Mouse (Mus musculus): ENCODE measurements around the gene Sik2. TPM values are rescaled to one million over a fixed set of nuclear protein-coding genes. Genes with fewer than 3 reads are reported as not detected.

The Sik2 gene
- polyA plus RNA-seq, 1 experiment from 2014 or later: 16.1 TPM

- WGBS: 91% methylated on average over 7 of the region's 7 CpGs
- Histone ChIP-seq H3K9ac (replicated peaks; ENCODE audit: low read depth, low read length) (no peak overlapping the region), H3K27me3 (ENCODE audit: control insufficient read depth, insufficient read depth, low read length) (no peaks in the 10 kb centered on the region), H3K9me3 (ENCODE audit: control insufficient read depth, low read length) (no peaks in the 10 kb centered on the region), H3K4me3 (ENCODE audit: low read depth, low read length) (no peak overlapping the region), H3K36me3 (ENCODE audit: control insufficient read depth, insufficient read depth, low read length) (no peaks in the 10 kb centered on the region), H3K27ac (ENCODE audit: low read depth, low read length) (no peak overlapping the region), H3K4me2 (ENCODE audit: low read depth, low read length) (no peak overlapping the region), H3K4me1 (ENCODE audit: control insufficient read depth, insufficient read depth, low read length) (no peaks in the 10 kb centered on the region)
- ATAC-seq (ENCODE audit: low read depth): no peak
These were observed 96.9 kb downstream of the Sik2 start for GRCm38 (mm10) chr9:50911861-50912515.

DNA sequence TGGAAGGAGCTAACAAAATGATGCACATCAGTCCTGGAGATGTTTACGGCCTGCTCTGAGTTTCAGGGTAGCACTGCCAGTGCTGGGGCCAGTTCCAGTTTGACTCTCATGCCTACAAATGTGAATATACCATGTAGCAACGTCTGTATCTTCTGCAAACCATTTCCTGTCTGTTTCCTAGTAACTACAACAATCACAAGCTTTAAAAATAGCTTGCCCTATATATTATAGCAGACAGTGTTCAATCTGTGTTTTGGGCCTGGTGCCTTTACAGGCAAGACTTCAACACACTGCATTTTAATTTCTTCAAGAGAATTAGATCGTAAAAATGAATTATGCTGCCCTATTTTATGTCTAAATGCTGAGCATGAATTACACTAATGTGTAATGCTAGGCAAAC is 103.6 kb downstream of the Sik2 start:
- WGBS: 79% methylated on average over 3 of the region's 3 CpGs
- Histone ChIP-seq H3K9me3 (ENCODE audit: control insufficient read depth, low read length) (no peaks in the 10 kb centered on the region), H3K36me3 (ENCODE audit: control insufficient read depth, insufficient read depth, low read length) (no peaks in the 10 kb centered on the region), H3K4me2 (ENCODE audit: low read depth, low read length) (no peak overlapping the region), H3K4me3 (ENCODE audit: low read depth, low read length) (no peak overlapping the region), H3K27ac (ENCODE audit: low read depth, low read length) (no peak overlapping the region), H3K27me3 (ENCODE audit: control insufficient read depth, insufficient read depth, low read length) (no peaks in the 10 kb centered on the region), H3K4me1 (ENCODE audit: control insufficient read depth, insufficient read depth, low read length) (no peaks in the 10 kb centered on the region), H3K9ac (replicated peaks; ENCODE audit: low read depth, low read length) (no peak overlapping the region)
- no peak for ATAC-seq (ENCODE audit: low read depth)

GRCm38 (mm10) chr9:50904196-50904847 is 104.6 kb downstream of the Sik2 start:
- WGBS: 74% methylated on average over 6 of the region's 6 CpGs
- no peak overlapping the region for H3K4me2 ChIP-seq (ENCODE audit: low read depth, low read length)
- no peak overlapping the region for H3K27ac ChIP-seq (ENCODE audit: low read depth, low read length)
- no peak for ATAC-seq (ENCODE audit: low read depth)
- no peaks in the 10 kb centered on the region for H3K4me1 ChIP-seq (ENCODE audit: control insufficient read depth, insufficient read depth, low read length)
- no peaks in the 10 kb centered on the region for H3K36me3 ChIP-seq (ENCODE audit: control insufficient read depth, insufficient read depth, low read length)
- no peak overlapping the region for H3K9ac ChIP-seq (replicated peaks; ENCODE audit: low read depth, low read length)
- no peak overlapping the region for H3K4me3 ChIP-seq (ENCODE audit: low read depth, low read length)
- H3K9me3 ChIP-seq (ENCODE audit: control insufficient read depth, low read length): no peaks in the 10 kb centered on the region
- H3K27me3 ChIP-seq (ENCODE audit: control insufficient read depth, insufficient read depth, low read length): no peaks in the 10 kb centered on the region

DNA sequence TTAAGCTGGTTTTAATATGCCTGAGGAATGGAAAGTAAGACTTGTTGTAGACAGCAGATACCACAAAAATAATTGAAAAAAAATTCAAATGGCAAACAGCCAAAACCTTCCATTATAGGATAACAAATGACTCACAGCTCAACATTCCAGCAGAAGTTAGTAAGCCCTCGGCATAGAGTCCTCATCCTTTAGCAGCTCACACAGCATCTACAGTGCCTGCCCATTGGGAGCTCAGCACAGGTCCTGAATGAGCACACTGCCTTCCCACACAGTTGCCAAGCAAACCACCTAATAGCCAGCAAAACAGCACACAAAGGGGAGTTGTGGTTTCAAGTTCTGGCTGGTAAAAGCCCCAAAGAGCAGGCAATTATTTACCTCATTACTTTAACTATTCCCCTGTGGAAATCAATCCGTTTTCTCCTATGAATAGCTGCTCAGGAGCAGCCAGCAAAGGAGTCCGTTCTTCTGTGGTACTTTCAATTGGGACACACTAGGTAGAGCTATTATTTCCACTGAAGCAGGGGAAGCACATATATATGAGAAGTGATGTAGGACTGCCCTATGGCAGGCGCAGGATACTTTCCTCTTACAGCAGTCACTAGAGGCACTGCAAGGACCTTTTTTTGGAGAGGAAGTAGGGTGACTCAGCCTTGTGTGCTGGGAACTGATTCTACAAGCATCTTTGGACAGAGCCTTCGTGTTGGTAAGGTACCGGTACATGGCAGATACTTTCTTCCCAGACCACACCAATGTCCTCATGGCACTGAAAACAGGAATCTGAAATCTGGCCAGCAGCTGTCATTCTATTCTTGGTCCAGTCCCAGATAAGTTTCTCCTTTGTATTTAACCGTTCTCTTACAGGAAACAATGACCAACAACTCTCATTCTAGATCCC is 108.6 kb downstream of the Sik2 start:
- H3K9ac ChIP-seq (replicated peaks; ENCODE audit: low read depth, low read length): no peak overlapping the region
- no peak overlapping the region for H3K4me3 ChIP-seq (ENCODE audit: low read depth, low read length)
- no peaks in the 10 kb centered on the region for H3K27me3 ChIP-seq (ENCODE audit: control insufficient read depth, insufficient read depth, low read length)
- no peaks in the 10 kb centered on the region for H3K4me1 ChIP-seq (ENCODE audit: control insufficient read depth, insufficient read depth, low read length)
- 58% methylated on average over 7 of the region's 7 CpGs for WGBS
- no peak overlapping the region for H3K27ac ChIP-seq (ENCODE audit: low read depth, low read length)
- no peak overlapping the region for H3K4me2 ChIP-seq (ENCODE audit: low read depth, low read length)
- peaks cover 6% of the 10 kb centered on the region for H3K36me3 ChIP-seq (ENCODE audit: control insufficient read depth, insufficient read depth, low read length)
- ATAC-seq (ENCODE audit: low read depth): no peak
- H3K9me3 ChIP-seq (ENCODE audit: control insufficient read depth, low read length): no peaks in the 10 kb centered on the region

DNA sequence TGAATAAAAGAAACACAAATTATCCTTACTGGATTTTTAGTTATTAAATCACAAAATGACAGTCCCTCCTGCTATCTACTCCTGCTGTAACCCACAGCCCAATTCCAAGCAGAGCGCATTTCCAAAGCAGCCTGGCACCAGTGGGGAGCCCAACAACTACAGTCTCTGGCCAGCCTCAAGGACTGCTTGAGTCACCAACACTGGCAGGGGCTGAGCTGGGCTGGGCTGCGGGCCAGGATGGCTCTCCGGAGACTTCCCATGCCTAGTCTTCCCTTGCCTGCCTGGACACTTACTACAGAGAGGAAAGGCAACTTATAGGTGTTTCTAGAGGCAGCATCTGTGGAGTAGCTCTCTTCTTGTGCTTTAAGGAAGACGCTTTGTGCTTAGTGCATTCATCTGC is 115.2 kb downstream of the Sik2 start:
- ATAC-seq (ENCODE audit: low read depth): no peak
- H3K36me3 ChIP-seq (ENCODE audit: control insufficient read depth, insufficient read depth, low read length): peaks cover 11% of the 10 kb centered on the region; the same call in 1 of the 2 replicates
- H3K4me1 ChIP-seq (ENCODE audit: control insufficient read depth, insufficient read depth, low read length): no peaks in the 10 kb centered on the region
- no peaks in the 10 kb centered on the region for H3K9me3 ChIP-seq (ENCODE audit: control insufficient read depth, low read length)
- H3K27me3 ChIP-seq (ENCODE audit: control insufficient read depth, insufficient read depth, low read length): no peaks in the 10 kb centered on the region
- H3K9ac ChIP-seq (replicated peaks; ENCODE audit: low read depth, low read length): no peak overlapping the region
- H3K4me2 ChIP-seq (ENCODE audit: low read depth, low read length): no peak overlapping the region
- no peak overlapping the region for H3K4me3 ChIP-seq (ENCODE audit: low read depth, low read length)
- no peak overlapping the region for H3K27ac ChIP-seq (ENCODE audit: low read depth, low read length)
- 76% methylated on average over 4 of the region's 4 CpGs for WGBS

DNA sequence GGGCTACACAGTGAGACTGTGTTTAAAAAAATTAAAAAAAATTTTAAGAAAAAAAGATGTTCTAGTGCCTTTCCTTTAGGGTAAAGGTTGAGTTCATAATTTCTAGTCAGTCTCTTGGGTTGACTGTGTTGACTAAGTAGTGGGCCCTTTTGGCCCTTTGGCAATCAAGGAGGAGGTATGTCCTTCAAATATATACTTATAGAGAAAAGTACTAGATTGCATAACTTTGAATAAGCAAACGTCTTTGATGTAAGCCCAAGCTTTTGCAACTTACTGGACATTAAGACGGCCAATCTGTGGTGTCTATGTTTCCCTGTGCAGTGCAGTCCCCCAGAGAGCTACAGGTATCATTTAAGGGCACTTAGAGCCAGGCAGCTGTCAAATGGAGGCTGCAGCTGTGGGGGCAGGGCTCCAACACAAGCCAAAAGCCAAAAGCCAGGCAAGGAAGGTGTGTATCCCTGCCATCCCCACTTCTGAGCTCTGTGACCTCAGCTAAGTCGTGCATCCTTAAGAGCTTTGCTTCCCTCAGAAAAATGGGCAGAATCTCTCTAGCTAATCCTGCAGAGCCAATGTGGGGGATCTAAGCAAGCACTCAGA is 118.3 kb downstream of the Sik2 start:
- no peak for ATAC-seq (ENCODE audit: low read depth)
- Histone ChIP-seq H3K27me3 (ENCODE audit: control insufficient read depth, insufficient read depth, low read length) (no peaks in the 10 kb centered on the region), H3K36me3 (ENCODE audit: control insufficient read depth, insufficient read depth, low read length) (0 out of 2 replicates have a peak, but pooled peaks cover 7% of the 10 kb centered on the region), H3K9ac (replicated peaks; ENCODE audit: low read depth, low read length) (no peak overlapping the region), H3K4me1 (ENCODE audit: control insufficient read depth, insufficient read depth, low read length) (peaks cover 1% of the 10 kb centered on the region), H3K9me3 (ENCODE audit: control insufficient read depth, low read length) (no peaks in the 10 kb centered on the region), H3K27ac (ENCODE audit: low read depth, low read length) (no peak overlapping the region), H3K4me2 (ENCODE audit: low read depth, low read length) (no peak overlapping the region), H3K4me3 (ENCODE audit: low read depth, low read length) (no peak overlapping the region)
- 87% methylated on average over 3 of the region's 3 CpGs for WGBS

DNA sequence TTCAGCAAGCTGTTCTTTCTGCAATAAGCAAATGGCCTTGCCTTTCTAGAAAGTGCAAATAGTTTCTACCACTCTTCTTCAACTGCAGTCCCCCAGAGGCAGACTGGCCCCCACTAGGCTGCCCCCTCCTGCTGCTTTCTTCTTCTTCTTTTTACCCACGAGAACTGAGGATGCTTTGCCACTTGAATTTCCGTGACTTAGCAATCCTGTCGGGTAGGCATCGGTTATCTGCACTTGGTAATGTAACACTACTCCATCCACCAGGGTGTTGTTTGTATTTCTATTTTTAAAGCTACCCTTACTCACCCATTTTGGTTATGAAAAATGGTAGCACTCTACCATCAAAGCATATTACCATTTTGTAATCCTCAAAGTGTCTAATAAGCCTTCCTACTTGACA is 118.9 kb downstream of the Sik2 start:
- Histone ChIP-seq H3K9me3 (ENCODE audit: control insufficient read depth, low read length) (no peaks in the 10 kb centered on the region), H3K9ac (replicated peaks; ENCODE audit: low read depth, low read length) (no peak overlapping the region), H3K27me3 (ENCODE audit: control insufficient read depth, insufficient read depth, low read length) (no peaks in the 10 kb centered on the region), H3K4me1 (ENCODE audit: control insufficient read depth, insufficient read depth, low read length) (peaks cover 7% of the 10 kb centered on the region), H3K36me3 (ENCODE audit: control insufficient read depth, insufficient read depth, low read length) (0 out of 2 replicates have a peak, but pooled peaks cover 3% of the 10 kb centered on the region), H3K27ac (ENCODE audit: low read depth, low read length) (no peak overlapping the region), H3K4me2 (ENCODE audit: low read depth, low read length) (no peak overlapping the region), H3K4me3 (ENCODE audit: low read depth, low read length) (no peak overlapping the region)
- no peak for ATAC-seq (ENCODE audit: low read depth)
- WGBS: 88% methylated on average over 4 of the region's 4 CpGs

- ATAC-seq (ENCODE audit: low read depth): no peak
- Histone ChIP-seq H3K36me3 (ENCODE audit: control insufficient read depth, insufficient read depth, low read length) (no peaks in the 10 kb centered on the region), H3K9me3 (ENCODE audit: control insufficient read depth, low read length) (no peaks in the 10 kb centered on the region), H3K27me3 (ENCODE audit: control insufficient read depth, insufficient read depth, low read length) (no peaks in the 10 kb centered on the region), H3K4me1 (ENCODE audit: control insufficient read depth, insufficient read depth, low read length) (peaks cover 7% of the 10 kb centered on the region), H3K27ac (ENCODE audit: low read depth, low read length) (no peak overlapping the region), H3K4me3 (ENCODE audit: low read depth, low read length) (no peak overlapping the region), H3K4me2 (ENCODE audit: low read depth, low read length) (no peak overlapping the region), H3K9ac (replicated peaks; ENCODE audit: low read depth, low read length) (no peak overlapping the region)
- WGBS: 67% methylated on average over 6 of the region's 6 CpGs
These were observed 119.7 kb downstream of the Sik2 start for GRCm38 (mm10) chr9:50889211-50889610.

Measured in neural tube, embryonic 14.5 days (tissue).